Mouse (Mus musculus): ENCODE measurements at regions not wholly inside any gene's neighbourhood (a gene's known extent, or its start where the extent isn't known, plus 50 kb on each side); places are given as distances from the start of the nearest gene placed in this dataset.

DNA sequence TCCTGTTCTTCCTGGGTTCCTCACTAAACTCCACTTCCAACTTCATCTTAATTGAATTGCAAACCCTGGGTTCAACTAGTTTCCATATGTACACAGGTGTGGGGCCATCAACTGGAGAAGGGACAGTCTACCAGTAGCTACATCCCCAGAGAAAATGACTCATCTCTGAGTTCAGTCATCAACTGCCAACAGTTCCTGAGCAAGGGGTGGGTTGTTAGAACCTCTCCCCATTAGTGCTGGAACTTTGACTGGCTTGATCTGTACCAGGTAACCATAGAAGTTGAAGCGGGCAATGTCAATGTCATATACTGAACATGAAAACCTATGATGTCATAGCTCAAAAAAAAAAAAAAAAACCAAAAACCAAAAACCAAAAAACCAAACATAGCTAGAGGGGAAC is 69.8 kb downstream of the Gm21750 start:
- no peak for DNase-seq (ENCODE audit: low read depth, low spot score)

DNA sequence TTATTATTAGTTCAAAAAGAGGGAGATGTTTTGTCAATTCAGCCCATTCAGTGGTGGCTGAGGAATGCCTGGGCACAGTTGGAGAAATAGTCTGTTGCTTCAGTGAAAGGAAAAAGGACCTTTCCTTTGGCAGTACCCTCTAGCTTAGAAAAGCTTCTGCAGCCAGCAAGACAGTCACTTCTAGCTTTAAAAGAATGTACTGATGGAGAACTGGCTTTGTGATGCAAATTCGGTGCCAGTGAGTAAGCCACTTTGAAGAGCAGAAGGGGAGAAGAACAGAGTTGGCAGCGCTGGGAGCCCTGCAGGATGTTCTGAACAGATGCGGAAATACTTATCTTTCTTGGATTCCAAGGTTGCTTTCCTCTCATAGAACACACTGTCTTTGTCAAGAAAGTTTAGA is 71.1 kb downstream of the Gm21750 start:
- DNase-seq (ENCODE audit: low read depth, low spot score), result no peak

GRCm38 (mm10) chr14:73750790-73751189 is 89.8 kb downstream of the Gm21750 start:
- no peak for DNase-seq (ENCODE audit: low read depth, low spot score)

- no peak for DNase-seq (ENCODE audit: low read depth, low spot score)
These were observed 99.0 kb downstream of the Gm21750 start for GRCm38 (mm10) chr14:73759986-73760385.

DNA sequence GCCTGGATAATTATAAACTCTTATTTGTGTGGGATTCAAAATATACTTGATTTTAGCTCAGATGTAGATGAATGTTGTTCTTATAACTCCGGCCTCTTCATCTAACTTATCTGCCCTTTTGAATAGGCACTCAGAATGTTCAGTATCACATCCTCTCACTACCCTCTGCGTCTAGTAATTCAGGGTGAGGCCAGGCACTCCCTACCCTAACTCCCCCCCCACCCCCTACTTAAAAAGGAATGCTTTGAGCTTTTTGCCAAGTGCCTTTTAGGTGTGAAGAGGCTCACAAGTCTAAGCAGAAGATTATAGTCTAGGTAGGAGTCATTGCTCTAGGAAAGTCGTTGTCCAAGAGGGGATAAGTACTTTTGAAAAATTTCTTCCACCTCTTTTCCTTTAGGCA is 111.9 kb downstream of the Gm21750 start:
- no peak for DNase-seq (ENCODE audit: low read depth, low spot score)

GRCm38 (mm10) chr14:73773810-73774209 is 112.8 kb downstream of the Gm21750 start:
- no peak for DNase-seq (ENCODE audit: low read depth, low spot score)

GRCm38 (mm10) chr14:73776066-73776465 is 115.0 kb downstream of the Gm21750 start:
- peak; percentile 65 for DNase-seq (ENCODE audit: low read depth, low spot score)

DNA sequence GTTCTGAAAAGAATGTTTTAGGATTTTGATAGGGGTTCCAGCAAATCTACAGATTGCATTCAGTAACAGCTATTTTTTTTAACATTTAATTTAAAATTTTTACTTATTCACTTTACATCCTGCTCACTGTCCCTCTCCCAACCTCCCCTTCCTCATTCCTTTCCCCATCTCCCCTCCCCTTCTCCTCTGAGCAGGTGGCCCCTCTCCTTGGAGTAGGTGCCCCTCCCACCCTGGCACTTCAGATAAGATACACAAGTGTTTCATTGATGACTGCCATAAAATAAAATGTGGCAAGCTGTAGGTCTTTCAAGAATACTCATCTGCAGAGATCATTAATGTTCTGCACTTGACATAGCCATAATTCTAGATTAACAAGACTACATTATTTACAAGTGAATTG is 146.1 kb downstream of the Gm21750 start:
- DNase-seq (ENCODE audit: low read depth, low spot score), result no peak

GRCm38 (mm10) chr14:73838890-73839289 is 177.9 kb downstream of the Gm21750 start:
- no peak for DNase-seq (ENCODE audit: low read depth, low spot score)

GRCm38 (mm10) chr14:73861782-73862181 is 200.8 kb downstream of the Gm21750 start:
- DNase-seq (ENCODE audit: low read depth, low spot score), result no peak

- DNase-seq (ENCODE audit: low read depth, low spot score), result peak; percentile 82
These were observed 213.3 kb downstream of the Gm21750 start for GRCm38 (mm10) chr14:73874337-73874736.

- peak; percentile 79 for DNase-seq (ENCODE audit: low read depth, low spot score)
These were observed 214.9 kb downstream of the Gm21750 start for GRCm38 (mm10) chr14:73875916-73876315.

DNA sequence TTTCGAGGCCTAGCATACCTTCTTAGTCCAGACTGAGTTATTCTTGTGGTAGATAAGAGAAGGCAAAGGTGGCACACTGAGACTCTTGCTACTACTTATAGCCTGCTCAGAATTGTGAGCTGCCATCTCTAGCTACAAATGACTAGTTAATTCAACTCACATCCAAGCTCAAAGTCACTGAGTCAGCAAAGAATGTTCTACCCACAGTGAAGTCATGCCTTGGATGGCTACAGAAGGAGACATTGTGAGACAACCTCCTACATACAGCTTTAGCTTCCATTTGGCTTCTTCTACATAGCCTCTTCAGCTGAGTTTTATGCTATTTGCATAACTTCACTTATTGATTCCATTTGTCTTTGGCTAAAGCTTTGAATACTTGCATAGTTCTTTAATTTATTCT is 217.2 kb downstream of the Gm21750 start:
- no peak for DNase-seq (ENCODE audit: low read depth, low spot score)

DNA sequence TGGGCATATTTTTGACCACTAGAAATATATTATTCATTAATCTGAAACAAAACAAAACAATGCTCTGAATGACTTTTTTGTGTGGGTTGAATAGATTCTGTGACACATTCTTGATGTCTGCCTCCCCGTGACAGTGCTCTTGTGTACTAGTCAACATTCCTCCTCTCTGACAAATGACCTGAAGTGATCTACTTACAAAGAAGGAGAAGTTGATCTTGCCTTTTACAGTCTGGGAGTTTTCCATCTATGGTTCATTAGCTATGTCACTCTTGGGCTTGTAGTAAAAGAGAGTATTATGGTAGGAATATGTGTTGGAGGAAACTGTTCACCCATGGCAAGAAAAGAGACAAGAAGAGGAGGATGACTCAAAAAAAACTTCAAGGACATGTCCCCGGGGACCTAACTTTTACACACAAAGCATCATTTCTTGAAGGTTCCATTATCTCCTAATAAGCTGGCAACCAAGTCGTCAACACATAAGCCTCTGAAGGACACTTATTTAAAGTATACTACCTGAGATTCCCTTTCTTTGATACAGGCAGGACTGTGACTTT is 217.9 kb downstream of the Gm21750 start:
- no peak for DNase-seq (ENCODE audit: low read depth, low spot score)

DNA sequence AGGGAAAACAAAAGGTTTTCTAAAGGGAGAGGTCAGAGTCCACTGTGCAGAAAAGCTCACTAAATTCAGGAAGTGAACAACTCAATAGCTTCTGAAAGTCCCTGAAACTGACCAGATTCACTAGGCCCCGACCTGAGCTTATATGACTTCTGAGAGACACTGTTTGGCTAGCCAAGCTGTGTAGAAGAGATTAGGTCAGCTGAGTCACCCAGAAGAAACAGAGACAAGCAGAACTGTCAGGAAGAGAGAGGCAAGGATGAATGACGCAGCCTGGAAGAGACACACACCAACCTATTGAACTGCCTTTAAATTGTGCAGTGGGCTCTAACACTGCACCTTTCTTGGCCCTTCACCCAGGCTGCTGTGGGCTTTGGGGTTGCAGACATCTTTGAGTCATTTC is 230.4 kb downstream of the Gm21750 start:
- no peak for DNase-seq (ENCODE audit: low read depth, low spot score)

- DNase-seq (ENCODE audit: low read depth, low spot score), result no peak
These were observed 233.8 kb downstream of the Gm21750 start for GRCm38 (mm10) chr14:73894844-73895243.

DNA sequence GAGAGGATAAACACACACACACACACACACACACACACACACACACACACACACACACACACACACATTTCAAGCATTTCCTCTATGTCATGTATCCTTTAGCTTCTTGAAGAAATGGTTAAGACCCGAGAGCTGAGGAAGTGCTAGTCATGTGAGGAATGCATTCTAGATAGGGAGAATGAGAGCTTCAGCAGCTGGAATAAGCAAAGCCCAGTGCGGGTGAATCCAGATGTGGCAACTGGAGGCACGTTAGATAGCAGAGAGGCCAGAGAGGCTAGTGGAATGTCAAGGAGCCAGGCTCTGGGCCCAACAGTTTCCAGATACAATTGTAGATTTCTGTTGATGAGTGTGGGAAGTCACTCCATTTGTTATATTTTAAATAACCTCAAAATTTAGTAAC is 234.2 kb downstream of the Gm21750 start:
- DNase-seq (ENCODE audit: low read depth, low spot score), result no peak

DNA sequence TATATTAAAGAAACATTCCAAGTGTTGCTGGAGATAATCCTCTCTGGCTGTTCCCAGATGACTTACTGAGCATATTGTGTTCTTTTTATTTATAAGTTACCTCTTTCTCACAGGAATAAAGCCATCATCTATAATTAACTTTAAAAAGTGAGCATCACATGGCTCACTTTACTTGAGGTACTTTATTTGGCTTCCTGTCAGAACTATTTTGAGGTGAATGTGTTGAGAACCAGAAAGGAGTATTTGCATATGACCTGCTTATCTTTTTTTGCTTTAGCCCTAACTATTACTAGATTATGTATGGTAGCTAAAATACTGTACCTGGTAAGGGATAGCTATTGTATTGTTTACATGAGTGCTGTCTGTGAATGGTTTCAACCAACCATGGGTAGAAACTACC is 238.1 kb downstream of the Gm21750 start:
- peak; percentile 17 for DNase-seq (ENCODE audit: low read depth, low spot score)

GRCm38 (mm10) chr14:73902085-73902713 is 241.2 kb downstream of the Gm21750 start:
- DNase-seq (ENCODE audit: low read depth, low spot score), result no peak

- no peak for DNase-seq (ENCODE audit: low read depth, low spot score)
These were observed 252.9 kb downstream of the Gm21750 start for GRCm38 (mm10) chr14:73913756-73914448.

GRCm38 (mm10) chr14:73915990-73916389 is 255.0 kb downstream of the Gm21750 start:
- DNase-seq (ENCODE audit: low read depth, low spot score), result no peak

DNA sequence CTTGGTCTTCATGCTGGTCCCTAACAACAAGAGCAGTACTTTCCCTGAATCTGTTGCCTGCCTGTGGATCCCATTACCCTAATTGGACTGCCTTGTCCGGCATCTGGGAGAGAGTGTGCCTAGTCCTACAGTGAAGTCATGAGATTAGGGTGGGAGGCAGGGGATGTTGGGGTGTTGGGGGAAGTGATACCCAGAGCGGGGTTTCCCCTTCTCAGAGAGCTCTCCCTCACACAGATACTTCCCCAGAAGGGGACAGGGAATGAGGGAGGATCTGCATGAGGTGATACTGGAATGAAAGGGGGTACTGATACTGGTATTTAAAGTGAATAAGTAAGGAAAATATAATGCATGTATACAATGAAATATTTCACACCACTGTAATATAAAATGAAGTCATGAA is 270.1 kb downstream of the Gm21750 start:
- DNase-seq (ENCODE audit: low read depth, low spot score), result peak; percentile 41

DNA sequence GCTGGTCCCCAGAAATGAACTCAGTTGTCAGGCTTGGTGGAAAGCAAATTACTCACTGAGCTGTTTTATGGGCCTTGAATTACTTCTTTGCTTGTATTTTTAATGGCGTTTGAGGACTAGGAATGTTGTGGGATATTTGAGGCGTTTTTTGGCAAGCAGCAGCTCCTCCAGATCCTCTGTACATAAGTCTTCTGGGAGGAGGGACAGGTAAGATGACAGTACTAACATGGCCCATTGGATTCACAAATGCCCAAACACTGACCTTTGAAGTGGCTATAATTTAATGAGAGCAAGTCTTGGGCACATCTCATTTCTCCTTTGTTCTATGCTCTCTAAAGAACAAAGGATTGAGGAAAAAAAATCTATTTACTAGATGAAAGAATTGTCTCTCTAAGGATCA is 286.3 kb downstream of the Gm21750 start:
- no peak for DNase-seq (ENCODE audit: low read depth, low spot score)

All from A20 (cell line).